Mouse (Mus musculus): ENCODE results near the gene Trp53i13. TPM values are rescaled to one million over a fixed set of nuclear protein-coding genes. Genes with fewer than 3 reads are reported as not detected.
A peak's percentile ranks its signal among the peaks of the same experiment; 100 is the strongest.

Gene Trp53i13
- polyA plus RNA-seq, 1 experiment, result 7.5 TPM

- DNase-seq (ENCODE audit: extremely low spot score in 1 of 2, low spot score in 1 of 2), result peak in 1 of 2 experiments; percentile 88
Measured at GRCm38 (mm10) chr11:77508068-77509021, 7.4 kb downstream of the Trp53i13 start.

DNA sequence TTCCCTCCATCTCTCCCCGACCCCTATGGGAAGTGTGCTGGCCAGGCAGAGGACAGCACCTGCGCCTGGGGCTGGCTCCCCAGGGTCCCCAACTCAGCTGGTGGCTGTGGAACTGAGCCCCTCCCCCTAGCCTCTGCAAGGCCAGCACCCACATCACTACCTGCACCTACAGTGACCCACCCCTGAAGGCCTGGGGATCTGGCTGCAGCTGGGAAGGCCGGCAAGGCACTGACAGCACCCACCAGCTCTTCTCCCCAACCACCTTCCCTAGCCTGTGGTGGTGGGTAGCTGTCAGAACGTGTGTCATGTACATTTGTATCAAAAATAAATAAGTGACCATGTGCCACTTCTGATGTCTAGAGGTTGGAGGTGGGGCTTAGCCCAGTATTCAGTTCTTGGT is 8.4 kb downstream of the Trp53i13 start:
- no peak for DNase-seq (ENCODE audit: extremely low spot score in 1 of 2, low spot score in 1 of 2)

DNA sequence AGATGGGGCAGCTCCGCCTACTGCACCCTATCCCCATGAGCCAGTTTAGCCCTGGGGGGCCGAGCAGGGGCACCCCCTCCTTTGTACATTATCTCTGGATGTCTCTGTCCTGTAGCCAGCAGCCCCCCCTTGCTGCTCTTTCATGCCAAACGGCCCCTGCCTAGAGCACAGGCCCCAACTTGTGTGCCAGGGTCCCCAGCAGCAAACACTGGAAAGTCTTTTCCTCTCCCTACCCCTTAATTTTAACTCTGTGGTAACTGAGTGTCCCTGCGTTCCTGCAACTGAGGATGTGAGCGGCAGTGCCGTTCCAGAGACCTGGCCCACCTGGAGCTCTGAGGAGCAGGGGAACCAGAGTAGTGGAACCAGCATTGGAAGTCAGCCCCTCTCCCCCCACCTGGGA is 8.8 kb downstream of the Trp53i13 start:
- DNase-seq (ENCODE audit: extremely low spot score in 1 of 2, low spot score in 1 of 2), result no peak

- no peak for DNase-seq (ENCODE audit: extremely low spot score in 1 of 2, low spot score in 1 of 2)
Measured at GRCm38 (mm10) chr11:77506273-77506672, 9.5 kb downstream of the Trp53i13 start.

DNA sequence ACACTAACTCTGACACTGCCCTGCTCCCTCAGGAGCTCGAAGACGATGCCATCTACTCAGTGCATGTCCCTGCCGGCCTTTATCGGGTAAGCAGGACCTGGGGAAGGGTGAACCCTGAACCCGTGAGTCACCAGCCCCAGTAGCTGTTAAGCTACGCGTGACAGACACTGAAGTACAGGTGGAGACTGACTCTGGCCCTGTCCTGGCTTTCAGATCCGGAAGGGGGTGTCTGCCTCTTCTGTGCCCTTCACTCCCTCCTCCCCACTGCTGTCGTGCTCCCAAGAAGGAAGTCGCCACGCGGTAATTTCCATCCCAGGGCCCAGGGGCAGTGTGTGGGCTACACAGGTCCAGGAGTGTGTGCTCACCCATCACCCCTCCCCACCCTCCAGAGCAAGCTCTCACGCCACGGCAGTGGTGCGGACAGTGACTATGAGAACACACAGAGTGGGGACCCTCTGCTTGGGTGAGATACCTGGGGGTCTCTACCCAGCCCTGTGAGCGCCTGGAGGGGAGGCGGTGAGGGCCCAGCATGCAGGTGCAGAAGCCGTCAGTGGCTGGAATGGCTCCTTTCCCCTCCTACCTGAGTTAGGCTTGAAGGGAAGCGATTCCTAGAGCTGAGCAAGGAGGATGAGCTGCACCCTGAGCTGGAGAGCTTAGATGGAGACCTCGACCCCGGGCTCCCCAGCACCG is 10.3 kb downstream of the Trp53i13 start:
- DNase-seq (ENCODE audit: extremely low spot score in 1 of 2, low spot score in 1 of 2), result no peak

DNA sequence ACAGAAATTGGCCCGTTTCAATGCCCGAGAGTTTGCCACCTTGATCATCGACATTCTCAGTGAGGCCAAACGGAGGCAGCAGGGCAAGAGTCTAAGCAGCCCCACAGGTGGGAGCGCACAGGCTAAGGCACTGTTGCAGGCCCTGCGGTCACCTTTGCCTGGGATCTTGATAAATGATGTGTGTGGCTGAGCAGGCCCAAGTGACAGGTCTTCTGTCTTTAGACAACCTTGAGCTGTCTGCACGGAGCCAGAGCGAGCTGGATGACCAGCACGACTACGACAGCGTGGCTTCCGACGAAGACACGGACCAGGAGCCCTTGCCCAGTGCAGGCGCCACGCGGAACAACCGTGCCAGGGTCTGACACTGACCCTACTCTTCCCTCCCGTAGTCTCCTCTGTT is 11.4 kb downstream of the Trp53i13 start:
- no peak for DNase-seq (ENCODE audit: extremely low spot score in 1 of 2, low spot score in 1 of 2)

- no peak for DNase-seq (ENCODE audit: extremely low spot score in 1 of 2, low spot score in 1 of 2)
Measured at GRCm38 (mm10) chr11:77503511-77503910, 12.3 kb downstream of the Trp53i13 start.

DNA sequence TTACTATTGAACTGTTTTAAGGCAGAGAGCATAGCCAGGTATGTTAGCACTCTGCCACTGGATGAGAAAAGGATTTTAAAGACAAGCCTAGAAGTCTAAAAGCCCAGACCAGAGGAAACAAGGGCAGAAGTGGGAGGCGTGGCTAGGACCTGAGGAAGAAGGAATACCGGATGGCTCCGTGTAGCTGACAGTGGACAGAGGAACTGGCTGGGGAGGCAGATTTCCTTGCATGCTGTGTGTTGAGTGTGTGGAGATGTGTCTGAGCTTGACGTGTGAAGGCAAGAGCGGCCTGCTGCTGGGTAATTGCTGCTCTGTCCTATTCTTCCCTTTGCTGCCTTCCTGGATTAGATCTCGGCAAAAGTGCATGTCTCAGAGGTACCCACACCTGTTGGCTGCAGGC is 13.3 kb downstream of the Trp53i13 start:
- DNase-seq (ENCODE audit: extremely low spot score in 1 of 2, low spot score in 1 of 2), result no peak

DNA sequence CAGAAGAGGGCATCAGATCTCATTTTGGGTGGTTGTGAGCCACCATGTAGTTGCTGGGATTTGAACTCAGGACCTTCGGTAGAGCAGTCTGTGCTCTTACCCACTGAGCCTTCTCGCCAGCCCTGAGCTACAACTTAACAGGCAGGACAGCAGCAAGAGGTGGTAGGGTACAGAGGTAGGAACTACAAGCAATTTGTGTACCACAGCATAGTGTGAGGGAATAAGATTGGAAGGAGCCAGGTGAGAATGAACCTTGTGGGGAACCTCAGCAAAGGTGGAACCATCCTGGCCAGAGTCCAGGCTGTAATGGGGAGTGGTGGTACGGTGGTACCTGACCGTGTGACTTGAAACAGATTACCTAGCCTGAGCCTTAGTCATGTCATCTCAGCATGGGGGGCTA is 13.8 kb downstream of the Trp53i13 start:
- no peak for DNase-seq (ENCODE audit: extremely low spot score in 1 of 2, low spot score in 1 of 2)

GRCm38 (mm10) chr11:77501392-77501791 is 14.4 kb downstream of the Trp53i13 start:
- DNase-seq (ENCODE audit: extremely low spot score in 1 of 2, low spot score in 1 of 2), result peak in 1 of 2 experiments; percentile 89

- peak in 1 of 2 experiments; percentile 57 for DNase-seq (ENCODE audit: extremely low spot score in 1 of 2, low spot score in 1 of 2)
Measured at GRCm38 (mm10) chr11:77500361-77501325, 15.1 kb downstream of the Trp53i13 start.

DNA sequence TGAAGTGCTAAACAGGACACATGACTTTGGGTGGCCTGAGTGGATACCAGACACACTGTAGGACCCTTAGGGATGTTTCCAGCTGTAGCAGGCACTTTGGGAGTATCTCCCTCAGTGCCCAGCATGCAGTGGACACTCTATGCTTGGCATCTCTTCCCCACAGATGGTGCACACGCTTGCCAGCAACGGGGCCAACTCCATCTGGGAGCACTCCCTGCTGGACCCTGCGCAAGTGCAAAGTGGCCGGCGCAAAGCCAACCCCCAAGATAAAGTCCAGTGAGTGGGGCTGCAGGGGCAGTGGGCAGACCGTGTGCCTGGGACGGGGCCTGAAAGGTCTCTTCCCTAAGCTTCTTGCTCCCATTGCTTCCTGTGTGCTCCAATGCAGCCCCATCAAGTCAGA is 16.4 kb downstream of the Trp53i13 start:
- DNase-seq (ENCODE audit: extremely low spot score in 1 of 2, low spot score in 1 of 2), result peak in 1 of 2 experiments; percentile 53

- no peak for DNase-seq (ENCODE audit: extremely low spot score in 1 of 2, low spot score in 1 of 2)
Measured at GRCm38 (mm10) chr11:77498261-77499139, 17.3 kb downstream of the Trp53i13 start.

- DNase-seq (ENCODE audit: extremely low spot score in 1 of 2, low spot score in 1 of 2), result no peak
Measured at GRCm38 (mm10) chr11:77497851-77498250, 17.9 kb downstream of the Trp53i13 start.

- DNase-seq (ENCODE audit: extremely low spot score in 1 of 2, low spot score in 1 of 2), result peak in 1 of 2 experiments; percentile 70
Measured at GRCm38 (mm10) chr11:77497341-77497756, 18.4 kb downstream of the Trp53i13 start.

DNA sequence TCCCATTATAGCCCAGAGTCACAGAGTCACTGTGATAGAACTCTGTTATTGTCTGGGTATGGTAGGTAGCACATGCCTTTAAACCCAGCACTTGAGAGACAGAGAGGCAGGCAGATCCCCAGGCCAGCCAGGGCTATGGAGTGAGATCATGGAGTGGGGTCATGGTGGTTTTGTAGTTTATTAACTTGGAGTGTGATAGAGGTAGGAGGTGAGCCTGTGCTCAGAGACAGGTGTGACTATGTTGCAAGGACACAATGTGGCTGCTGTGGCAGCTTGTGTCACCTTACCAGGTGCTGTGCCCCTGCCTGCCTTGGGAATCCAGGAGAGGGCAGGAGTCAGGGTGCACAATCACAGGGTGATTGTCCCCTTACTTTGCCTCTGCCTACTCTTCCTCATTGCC is 20.3 kb downstream of the Trp53i13 start:
- DNase-seq (ENCODE audit: extremely low spot score in 1 of 2, low spot score in 1 of 2), result no peak

GRCm38 (mm10) chr11:77494782-77495181 is 21.0 kb downstream of the Trp53i13 start:
- DNase-seq (ENCODE audit: extremely low spot score in 1 of 2, low spot score in 1 of 2), result no peak

DNA sequence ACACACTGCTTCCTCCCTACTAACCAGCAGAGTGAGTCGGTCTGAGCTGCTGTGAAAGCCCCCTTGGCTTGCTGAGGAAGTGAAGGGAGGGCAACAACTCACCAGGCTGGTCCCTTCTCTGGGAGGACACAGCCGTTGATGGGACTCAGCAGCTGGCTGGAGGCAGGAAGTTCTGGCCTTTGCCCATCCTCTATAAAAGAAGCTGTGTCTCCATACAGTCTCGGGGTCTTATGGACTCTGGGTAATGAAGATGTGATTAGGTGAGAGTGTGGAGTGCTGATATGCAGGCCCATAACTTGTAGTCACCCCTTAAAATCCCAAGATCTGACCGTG is 21.5 kb downstream of the Trp53i13 start:
- no peak for DNase-seq (ENCODE audit: extremely low spot score in 1 of 2, low spot score in 1 of 2)

DNA sequence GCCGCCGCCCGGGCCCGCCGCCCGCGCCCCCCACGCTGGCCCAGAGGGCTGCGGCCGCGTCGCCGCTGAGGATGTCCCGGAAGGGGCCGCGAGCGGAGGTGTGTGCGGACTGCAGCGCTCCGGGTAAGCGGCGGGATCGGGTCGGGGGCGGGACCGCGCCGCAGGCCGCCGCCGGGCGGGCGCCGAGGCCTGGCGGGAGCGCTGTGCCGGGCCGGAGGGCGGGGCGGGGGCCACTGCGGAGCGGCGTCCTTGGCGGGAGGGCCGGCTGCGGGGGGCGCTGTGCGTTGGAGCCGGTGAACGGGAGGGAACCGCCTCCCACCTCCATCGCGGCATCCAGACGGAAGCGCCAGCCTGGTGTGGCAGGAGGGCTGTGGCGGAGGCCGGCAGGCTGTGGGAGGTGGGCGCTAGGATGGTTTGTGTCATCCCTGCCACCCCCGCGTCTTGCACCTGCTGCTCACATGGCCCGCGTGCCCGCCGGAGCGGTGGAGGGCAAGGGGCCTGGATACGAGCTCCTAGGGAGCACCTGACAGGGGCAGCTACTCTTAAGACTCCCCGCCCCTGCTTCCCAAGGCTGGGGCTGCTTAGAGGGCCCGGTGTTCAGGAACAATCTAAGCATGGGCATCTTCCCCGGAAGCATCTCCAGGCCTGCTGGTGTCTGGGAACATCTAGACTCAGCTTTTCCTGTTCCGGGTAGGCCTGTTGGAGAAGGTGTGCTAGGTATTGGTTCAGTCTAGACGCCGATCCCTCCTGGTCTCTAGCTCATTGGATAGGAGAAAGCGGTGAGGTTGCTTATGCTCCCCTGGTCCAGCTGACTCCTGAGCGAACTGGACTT is 22.1 kb downstream of the Trp53i13 start, which contains the start of gene Git1:
Gene Git1, plus strand, starts transcription at position 51 of the 832 bp plus-strand sequence.
- peak in 1 of 2 experiments; percentile 72 for DNase-seq (ENCODE audit: extremely low spot score in 1 of 2, low spot score in 1 of 2)

Data from frontal cortex, adult 2 months (tissue).